Mouse (Mus musculus): Measurements from ENCODE around the gene Samd8.

- TF ChIP-seq CTCF (IDR thresholded peaks at IDR 0.05; ENCODE audit: extremely low read depth, insufficient read length, insufficient replicate concordance, low read depth, low read length) (no peak), POLR2A (IDR thresholded peaks at IDR 0.05; ENCODE audit: low read depth, low read length) (no peak)
Measured at GRCm38 (mm10) chr14:21703255-21703654, 47.1 kb upstream of the Samd8 start.

All from small intestine, adult 2 months (tissue).